In genomic region chr14:96676213-96676612, GRCm38 (mm10) we compare ENCODE assay signal across 18 mouse cellular contexts.
"Had no signal": no experiment of that assay in that cellular context is flagged by ENCODE, and none has a peak within 500 bp of the region (broad histone marks: within the 10 kb centered on the region; RNA-seq: fewer than 3 reads in every experiment).

No protein-coding gene starts in this region.

- H3K4me1 ChIP-seq: midbrain, embryonic 10.5 days; midbrain, embryonic 12.5 days; midbrain, embryonic 15.5 days; neural tube, embryonic 13.5 days; neural tube, embryonic 15.5 days had no signal

- H3K27me3 ChIP-seq: midbrain, embryonic 12.5 days; midbrain, embryonic 15.5 days; neural tube, embryonic 13.5 days; neural tube, embryonic 15.5 days had no signal

- ATAC-seq: midbrain, embryonic 15.5 days had no signal

- H3K4me3 ChIP-seq: midbrain, embryonic 10.5 days; midbrain, embryonic 12.5 days; midbrain, embryonic 15.5 days; myocyte; neural tube, embryonic 13.5 days; neural tube, embryonic 15.5 days had no signal

- H3K4me2 ChIP-seq: lung, embryonic 14.5 days; midbrain, embryonic 12.5 days; midbrain, embryonic 15.5 days; neural tube, embryonic 13.5 days; neural tube, embryonic 15.5 days had no signal

- H3K27ac ChIP-seq: midbrain, embryonic 10.5 days; midbrain, embryonic 12.5 days; midbrain, embryonic 15.5 days; neural tube, embryonic 13.5 days; neural tube, embryonic 15.5 days had no signal

- H3K9ac ChIP-seq: lung, embryonic 14.5 days; midbrain, embryonic 12.5 days; midbrain, embryonic 15.5 days; neural tube, embryonic 13.5 days; neural tube, embryonic 15.5 days had no signal

- H3K9me3 ChIP-seq: midbrain, embryonic 10.5 days; midbrain, embryonic 12.5 days; midbrain, embryonic 15.5 days; neural tube, embryonic 13.5 days; neural tube, embryonic 15.5 days had no signal

- H3K36me3 ChIP-seq: midbrain, embryonic 10.5 days; midbrain, embryonic 12.5 days; midbrain, embryonic 15.5 days; neural tube, embryonic 13.5 days; neural tube, embryonic 15.5 days had no signal

- DNase-seq: lung, adult 18-20 months; lung, embryonic 14.5 days; lung, postnatal 10 days; lung, postnatal 4 days; retina, postnatal 1 day; right cerebral cortex, adult 18-20 months; right cerebral cortex, postnatal 25 days; right cerebral cortex, postnatal 4 days; spleen, adult 18-20 months; thymus, adult 18-20 months; thymus, postnatal 14 days; thymus, postnatal 36 days had no signal
